Mouse (Mus musculus): ENCODE data around the gene Rtraf. TPM values are rescaled to one million over a fixed set of nuclear protein-coding genes. Genes with fewer than 3 reads are reported as not detected.

Gene Rtraf
- polyA plus RNA-seq, 1 experiment from 2014 or later, result 163 TPM

DNA sequence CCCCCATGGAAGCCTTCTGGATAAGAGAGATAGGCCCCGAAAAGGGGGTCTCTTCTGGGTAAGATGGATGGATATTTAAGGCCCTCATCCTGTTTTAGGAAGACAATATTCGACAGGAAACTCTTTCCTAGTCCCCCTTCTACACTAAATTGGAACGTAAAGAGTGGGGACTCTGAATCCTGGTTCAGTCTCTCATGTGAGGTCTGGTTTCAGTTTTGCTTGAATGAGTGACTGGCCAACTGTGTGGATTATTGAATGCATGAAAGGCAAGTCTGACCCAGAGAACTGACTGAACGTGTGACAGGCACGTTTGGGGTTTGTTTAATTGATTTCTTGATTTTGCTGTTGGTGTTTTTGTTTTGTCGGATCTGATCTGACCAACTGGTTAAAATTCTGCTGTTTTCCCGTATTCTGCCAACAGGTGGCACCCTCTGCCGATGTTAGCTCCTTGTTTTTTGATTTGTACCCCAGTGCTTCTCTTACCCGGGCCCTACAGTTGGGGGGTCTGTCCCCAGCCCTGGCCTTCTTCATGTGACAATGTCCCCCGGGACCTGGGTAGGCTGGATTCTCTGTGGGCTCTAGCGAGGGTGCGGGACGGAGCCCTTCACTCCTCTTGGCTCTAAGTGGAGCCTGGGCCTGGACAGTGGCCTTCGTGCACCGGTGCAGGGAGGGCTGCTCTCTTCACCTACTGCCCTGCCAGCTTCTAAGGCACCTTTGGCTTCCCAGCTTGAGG, 16.1 kb upstream of the Rtraf start:
- Histone ChIP-seq H3K4me2 (ENCODE audit: low read length) (peak overlapping the region; percentile 45), H3K9me3 (ENCODE audit: control insufficient read depth, low read length) (no peaks in the 10 kb centered on the region), H3K4me3 (replicated peaks; ENCODE audit: low read length) (no peak overlapping the region), H3K4me1 (replicated peaks; ENCODE audit: control insufficient read depth, insufficient read depth, low read length) (no peaks in the 10 kb centered on the region), H3K36me3 (ENCODE audit: control insufficient read depth, insufficient read depth) (no peaks in the 10 kb centered on the region), H3K9ac (replicated peaks; ENCODE audit: low read depth, low read length) (0 out of 2 replicates have a peak overlapping the region, but pooled peaks have one; percentile 20), H3K27me3 (replicated peaks; ENCODE audit: control insufficient read depth, insufficient read depth, low read length) (no peaks in the 10 kb centered on the region), H3K27ac (ENCODE audit: low read length) (no peak overlapping the region)
- 17% methylated on average over 15 of the region's 15 CpGs for WGBS
- ATAC-seq, result peak; percentile 81

DNA sequence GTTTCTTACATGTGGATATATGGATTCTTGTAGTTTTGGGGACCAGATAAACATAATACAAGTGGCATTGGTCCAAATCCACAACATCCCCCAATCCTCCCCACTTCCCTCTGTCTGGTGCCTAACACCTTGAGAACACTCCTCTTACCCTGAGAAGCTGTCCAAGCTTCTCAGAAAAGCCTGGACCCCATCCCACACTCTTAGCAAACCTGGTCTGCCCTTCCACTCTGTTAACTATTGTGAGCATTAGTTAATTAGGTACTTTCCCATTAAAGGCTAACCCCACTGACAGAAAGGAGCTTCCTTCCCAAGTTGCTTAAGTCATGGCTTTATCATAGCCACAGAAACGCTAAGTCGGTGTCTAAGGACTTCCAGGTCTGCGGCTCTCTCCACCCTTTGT, 12.7 kb upstream of the Rtraf start:
- H3K36me3 ChIP-seq (ENCODE audit: control insufficient read depth, insufficient read depth), result no peaks in the 10 kb centered on the region
- no peaks in the 10 kb centered on the region for H3K4me1 ChIP-seq (replicated peaks; ENCODE audit: control insufficient read depth, insufficient read depth, low read length)
- no peak overlapping the region for H3K4me3 ChIP-seq (replicated peaks; ENCODE audit: low read length)
- WGBS, result 64% methylated on average over 3 of the region's 3 CpGs
- H3K4me2 ChIP-seq (ENCODE audit: low read length), result no peak overlapping the region
- H3K9ac ChIP-seq (replicated peaks; ENCODE audit: low read depth, low read length), result no peak overlapping the region
- H3K27me3 ChIP-seq (replicated peaks; ENCODE audit: control insufficient read depth, insufficient read depth, low read length), result no peaks in the 10 kb centered on the region
- ATAC-seq, result no peak
- H3K9me3 ChIP-seq (ENCODE audit: control insufficient read depth, low read length), result no peaks in the 10 kb centered on the region
- H3K27ac ChIP-seq (ENCODE audit: low read length), result no peak overlapping the region

DNA sequence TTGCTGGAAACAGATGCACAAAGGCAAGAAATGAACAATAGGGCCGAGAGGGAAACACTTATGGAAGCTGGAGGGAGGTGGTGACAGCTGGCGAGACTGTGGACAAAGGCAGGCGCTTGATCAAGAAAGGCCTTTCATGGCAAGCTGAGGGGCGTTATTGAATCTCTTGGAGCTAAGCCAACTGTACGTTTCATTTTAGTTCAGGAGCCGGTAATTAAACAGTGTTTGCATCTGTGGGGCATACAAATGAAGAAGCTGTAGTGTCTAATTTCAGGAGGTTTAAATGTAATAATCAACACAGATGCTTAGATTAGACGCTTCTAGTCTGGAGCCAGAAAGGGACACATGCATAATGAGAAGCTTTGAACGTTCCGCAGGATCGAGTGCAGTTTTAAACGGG, 1.9 kb upstream of the Rtraf start:
- Histone ChIP-seq H3K4me2 (ENCODE audit: low read length) (peak overlapping the region; percentile 31), H3K4me3 (replicated peaks; ENCODE audit: low read length) (0 out of 2 replicates have a peak overlapping the region, but pooled peaks have one; percentile 11), H3K27ac (ENCODE audit: low read length) (peak overlapping the region; percentile 90), H3K27me3 (replicated peaks; ENCODE audit: control insufficient read depth, insufficient read depth, low read length) (no peaks in the 10 kb centered on the region), H3K36me3 (ENCODE audit: control insufficient read depth, insufficient read depth) (peaks cover 10% of the 10 kb centered on the region), H3K9me3 (ENCODE audit: control insufficient read depth, low read length) (no peaks in the 10 kb centered on the region), H3K9ac (replicated peaks; ENCODE audit: low read depth, low read length) (peak overlapping the region; percentile 45), H3K4me1 (replicated peaks; ENCODE audit: control insufficient read depth, insufficient read depth, low read length) (peaks cover 31% of the 10 kb centered on the region)
- 6% methylated on average over 11 of the region's 11 CpGs for WGBS
- ATAC-seq, result peak; percentile 55

DNA sequence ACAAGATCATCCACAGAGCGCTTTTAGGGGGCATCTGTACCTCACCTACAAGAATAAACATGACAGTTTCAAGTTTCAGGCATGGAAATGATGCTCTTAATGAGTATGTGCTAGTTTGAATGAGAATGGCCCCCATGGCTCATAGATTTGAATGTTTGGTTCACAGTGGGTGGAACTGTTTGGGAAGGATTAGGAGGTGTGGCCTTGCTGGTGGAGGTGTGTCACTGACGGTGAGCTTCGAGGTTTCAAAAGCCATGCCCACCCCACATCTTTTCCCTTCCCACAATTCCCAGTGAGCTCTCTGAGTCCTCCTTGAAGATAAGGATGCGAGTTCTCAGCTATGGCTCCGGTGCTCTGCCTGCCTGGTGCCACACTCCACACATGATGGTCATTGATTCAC, 1.9 kb downstream of the Rtraf start:
- H3K4me2 ChIP-seq (ENCODE audit: low read length), result no peak overlapping the region
- WGBS, result 97% methylated on average over 5 of the region's 5 CpGs

GRCm38 (mm10) chr14:19817949-19818348, 5.7 kb downstream of the Rtraf start:
- Histone ChIP-seq H3K27ac (ENCODE audit: low read length) (no peak overlapping the region), H3K9ac (replicated peaks; ENCODE audit: low read depth, low read length) (no peak overlapping the region), H3K4me1 (replicated peaks; ENCODE audit: control insufficient read depth, insufficient read depth, low read length) (peaks cover 6% of the 10 kb centered on the region), H3K36me3 (ENCODE audit: control insufficient read depth, insufficient read depth) (peaks cover 30% of the 10 kb centered on the region), H3K27me3 (replicated peaks; ENCODE audit: control insufficient read depth, insufficient read depth, low read length) (no peaks in the 10 kb centered on the region), H3K9me3 (ENCODE audit: control insufficient read depth, low read length) (no peaks in the 10 kb centered on the region), H3K4me2 (ENCODE audit: low read length) (no peak overlapping the region), H3K4me3 (replicated peaks; ENCODE audit: low read length) (no peak overlapping the region)
- 7% methylated on average over 1 of the region's 1 CpGs for WGBS
- no peak for ATAC-seq

More for the DNA sequence above, 1.9 kb downstream of the Rtraf start:
- Histone ChIP-seq H3K9ac (replicated peaks; ENCODE audit: low read depth, low read length) (no peak overlapping the region), H3K36me3 (ENCODE audit: control insufficient read depth, insufficient read depth) (peaks cover 15% of the 10 kb centered on the region), H3K27me3 (replicated peaks; ENCODE audit: control insufficient read depth, insufficient read depth, low read length) (no peaks in the 10 kb centered on the region), H3K27ac (ENCODE audit: low read length) (no peak overlapping the region), H3K9me3 (ENCODE audit: control insufficient read depth, low read length) (no peaks in the 10 kb centered on the region), H3K4me3 (replicated peaks; ENCODE audit: low read length) (no peak overlapping the region), H3K4me1 (replicated peaks; ENCODE audit: control insufficient read depth, insufficient read depth, low read length) (peaks cover 31% of the 10 kb centered on the region)
- no peak for ATAC-seq

GRCm38 (mm10) chr14:19813061-19813460, 10.6 kb downstream of the Rtraf start:
- Histone ChIP-seq H3K9ac (replicated peaks; ENCODE audit: low read depth, low read length) (no peak overlapping the region), H3K4me2 (ENCODE audit: low read length) (no peak overlapping the region), H3K4me1 (replicated peaks; ENCODE audit: control insufficient read depth, insufficient read depth, low read length) (no peaks in the 10 kb centered on the region), H3K36me3 (ENCODE audit: control insufficient read depth, insufficient read depth) (peaks cover 27% of the 10 kb centered on the region), H3K27me3 (replicated peaks; ENCODE audit: control insufficient read depth, insufficient read depth, low read length) (no peaks in the 10 kb centered on the region), H3K27ac (ENCODE audit: low read length) (no peak overlapping the region), H3K9me3 (ENCODE audit: control insufficient read depth, low read length) (no peaks in the 10 kb centered on the region), H3K4me3 (replicated peaks; ENCODE audit: low read length) (no peak overlapping the region)
- ATAC-seq, result no peak
- 77% methylated on average over 2 of the region's 2 CpGs for WGBS

GRCm38 (mm10) chr14:19809934-19810333, 13.7 kb downstream of the Rtraf start:
- H3K9ac ChIP-seq (replicated peaks; ENCODE audit: low read depth, low read length), result no peak overlapping the region
- no peak overlapping the region for H3K4me2 ChIP-seq (ENCODE audit: low read length)
- H3K27ac ChIP-seq (ENCODE audit: low read length), result no peak overlapping the region
- H3K4me3 ChIP-seq (replicated peaks; ENCODE audit: low read length), result no peak overlapping the region
- no peaks in the 10 kb centered on the region for H3K9me3 ChIP-seq (ENCODE audit: control insufficient read depth, low read length)
- WGBS, result 54% methylated on average over 10 of the region's 10 CpGs
- H3K27me3 ChIP-seq (replicated peaks; ENCODE audit: control insufficient read depth, insufficient read depth, low read length), result no peaks in the 10 kb centered on the region
- no peaks in the 10 kb centered on the region for H3K4me1 ChIP-seq (replicated peaks; ENCODE audit: control insufficient read depth, insufficient read depth, low read length)
- no peak for ATAC-seq
- H3K36me3 ChIP-seq (ENCODE audit: control insufficient read depth, insufficient read depth), result peaks cover 13% of the 10 kb centered on the region

DNA sequence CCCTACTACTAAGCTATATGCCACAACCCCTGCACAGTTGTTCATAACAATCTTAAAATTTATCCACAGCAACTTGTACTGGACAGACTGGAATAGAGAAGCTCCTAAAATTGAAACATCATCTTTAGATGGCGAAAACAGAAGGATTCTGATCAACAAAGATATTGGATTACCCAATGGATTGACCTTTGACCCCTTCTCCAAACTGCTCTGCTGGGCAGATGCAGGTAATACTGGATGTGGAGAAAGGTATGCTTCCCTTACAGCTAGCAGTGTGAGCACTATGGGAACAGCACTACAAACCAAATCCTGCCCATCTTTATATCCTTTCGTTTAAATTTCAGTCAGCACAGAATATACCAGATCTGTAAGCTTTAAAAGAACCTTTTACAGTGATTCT, 15.8 kb downstream of the Rtraf start:
- H3K27me3 ChIP-seq (replicated peaks; ENCODE audit: control insufficient read depth, insufficient read depth, low read length), result no peaks in the 10 kb centered on the region
- peaks cover 9% of the 10 kb centered on the region; the same call in 1 of the 2 replicates for H3K4me1 ChIP-seq (replicated peaks; ENCODE audit: control insufficient read depth, insufficient read depth, low read length)
- H3K9me3 ChIP-seq (ENCODE audit: control insufficient read depth, low read length), result no peaks in the 10 kb centered on the region
- peaks cover 8% of the 10 kb centered on the region for H3K36me3 ChIP-seq (ENCODE audit: control insufficient read depth, insufficient read depth)
- H3K4me3 ChIP-seq (replicated peaks; ENCODE audit: low read length), result no peak overlapping the region
- no peak overlapping the region for H3K4me2 ChIP-seq (ENCODE audit: low read length)
- ATAC-seq, result no peak
- WGBS, result 96% methylated on average over 2 of the region's 2 CpGs
- H3K9ac ChIP-seq (replicated peaks; ENCODE audit: low read depth, low read length), result no peak overlapping the region
- no peak overlapping the region for H3K27ac ChIP-seq (ENCODE audit: low read length)

DNA sequence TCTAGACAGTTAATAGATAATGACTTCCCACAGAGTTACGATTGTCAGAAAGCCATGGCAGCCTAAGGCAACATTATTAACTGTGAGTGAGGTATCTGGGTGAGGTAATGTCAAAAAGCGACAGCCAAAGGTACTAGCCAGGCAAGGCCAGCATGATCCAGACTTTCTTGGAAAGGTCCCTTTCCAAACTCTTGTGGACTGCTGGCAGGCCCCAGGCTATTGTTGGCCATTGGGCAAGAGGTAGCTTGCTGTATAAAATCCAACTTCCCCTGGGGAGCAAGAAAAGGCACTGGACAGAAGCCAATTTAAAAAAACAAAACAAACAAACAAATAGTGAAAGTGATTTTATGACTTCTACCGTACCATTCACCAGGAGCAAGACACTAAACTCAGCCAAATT, 16.3 kb downstream of the Rtraf start:
- no peak for ATAC-seq
- H3K9me3 ChIP-seq (ENCODE audit: control insufficient read depth, low read length), result no peaks in the 10 kb centered on the region
- no peak overlapping the region for H3K4me2 ChIP-seq (ENCODE audit: low read length)
- no peak overlapping the region for H3K27ac ChIP-seq (ENCODE audit: low read length)
- no peak overlapping the region for H3K4me3 ChIP-seq (replicated peaks; ENCODE audit: low read length)
- no peaks in the 10 kb centered on the region for H3K27me3 ChIP-seq (replicated peaks; ENCODE audit: control insufficient read depth, insufficient read depth, low read length)
- no peak overlapping the region for H3K9ac ChIP-seq (replicated peaks; ENCODE audit: low read depth, low read length)
- H3K36me3 ChIP-seq (ENCODE audit: control insufficient read depth, insufficient read depth), result peaks cover 3% of the 10 kb centered on the region
- H3K4me1 ChIP-seq (replicated peaks; ENCODE audit: control insufficient read depth, insufficient read depth, low read length), result peaks cover 9% of the 10 kb centered on the region; the same call in 1 of the 2 replicates
- 81% methylated on average over 3 of the region's 3 CpGs for WGBS

Measured in forebrain, embryonic 16.5 days (tissue).